Mouse (Mus musculus): ENCODE data around the gene Hsd17b12.

GRCm38 (mm10) chr2:94162141-94162540 lies 4.4 kb upstream of the Hsd17b12 start:
- TF ChIP-seq CTCF (IDR thresholded peaks at IDR 0.05; ENCODE audit: extremely low read depth, insufficient read depth, insufficient read length, insufficient replicate concordance): no peak
- TF ChIP-seq POLR2A (IDR thresholded peaks at IDR 0.05; ENCODE audit: low read depth, low read length): no peak
